ENCODE assay signal across 8 mouse cellular contexts in genomic region chr5:136186723-136187122, GRCm38 (mm10). TPM values are rescaled to one million over a fixed set of nuclear protein-coding genes. Genes with fewer than 3 reads are reported as not detected.
A peak's percentile ranks its signal among the peaks of the same experiment; 100 is the strongest.
DNase-seq lines count a peak whose midpoint lies in the region; ATAC-seq lines count a peak whose summit lies in the region.

No protein-coding gene starts in this region.

- DNase-seq in cerebellum, adult 9-11 months: peak; percentile 51
- no peak for DNase-seq in cerebellum, adult 11-12 months
- DNase-seq in 3134 (ENCODE audit: extremely low read depth, insufficient read length, low spot score): peak; percentile 25
- peak; percentile 79 for DNase-seq in T-cell, adult 2 months (ENCODE audit: low spot score)
- DNase-seq in kidney, postnatal 14 days: peak; percentile 71
- DNase-seq in midbrain, embryonic 11.5 days (ENCODE audit: low spot score, missing footprints): peak; percentile 81

- H3K4me2 ChIP-seq in midbrain, embryonic 11.5 days: no peak overlapping the region
- H3K4me2 ChIP-seq in stomach, embryonic 16.5 days (ENCODE audit: low read depth, low read length): no peak overlapping the region

- no peak overlapping the region for H3K9ac ChIP-seq in midbrain, embryonic 11.5 days (ENCODE audit: low read length)
- H3K9ac ChIP-seq in stomach, embryonic 16.5 days (ENCODE audit: low read length): no peak overlapping the region

- H3K9me3 ChIP-seq in midbrain, embryonic 11.5 days (ENCODE audit: control insufficient read depth, low read length): no peaks in the 10 kb centered on the region
- no peaks in the 10 kb centered on the region for H3K9me3 ChIP-seq in stomach, embryonic 16.5 days (replicated peaks; ENCODE audit: control insufficient read depth, low read length)

- H3K4me3 ChIP-seq in midbrain, embryonic 11.5 days (ENCODE audit: low read depth, low read length): no peak overlapping the region
- no peak overlapping the region for H3K4me3 ChIP-seq in stomach, embryonic 16.5 days (replicated peaks; ENCODE audit: low read length)

- 49% methylated on average over 4 of the region's 4 CpGs for WGBS in midbrain, embryonic 11.5 days
- 36% methylated on average over 4 of the region's 4 CpGs for WGBS in stomach, embryonic 16.5 days

- H3K4me1 ChIP-seq in midbrain, embryonic 11.5 days (ENCODE audit: control insufficient read depth, insufficient read depth, low read length): no peaks in the 10 kb centered on the region
- H3K4me1 ChIP-seq in stomach, embryonic 16.5 days (ENCODE audit: control insufficient read depth, insufficient read depth, low read length): no peaks in the 10 kb centered on the region

- no peaks in the 10 kb centered on the region for H3K27me3 ChIP-seq in midbrain, embryonic 11.5 days (ENCODE audit: control insufficient read depth, insufficient read depth, low read length)
- H3K27me3 ChIP-seq in stomach, embryonic 16.5 days (ENCODE audit: control insufficient read depth, insufficient read depth, low read length): no peaks in the 10 kb centered on the region

- peaks cover 5% of the 10 kb centered on the region for H3K36me3 ChIP-seq in midbrain, embryonic 11.5 days (ENCODE audit: control insufficient read depth, insufficient read depth, low read length)
- no peaks in the 10 kb centered on the region for H3K36me3 ChIP-seq in stomach, embryonic 16.5 days (ENCODE audit: control insufficient read depth, insufficient read depth, low read length)

- ATAC-seq in frontal cortex, adult (ENCODE audit: low TSS enrichment): 0 out of 2 replicates have a peak, but pooled peaks have one; percentile 35
- ATAC-seq in midbrain, embryonic 11.5 days (ENCODE audit: low FRiP score): no peak
- ATAC-seq in stomach, embryonic 16.5 days (ENCODE audit: insufficient read depth, low FRiP score): 0 out of 2 replicates have a peak, but pooled peaks have one; percentile 58

- H3K27ac ChIP-seq in midbrain, embryonic 11.5 days (ENCODE audit: low read depth, low read length): no peak overlapping the region
- no peak overlapping the region for H3K27ac ChIP-seq in stomach, embryonic 16.5 days (ENCODE audit: low read length)

RNA-seq across cellular contexts. Expression of gene Prkrip1, which starts 12.0 kb away (rescaled TPM):
- 74.2 and 87.6 TPM in 2 replicates for polyA plus RNA-seq in midbrain, embryonic 11.5 days (2014; fragmentation: Nextera tagmentation; extraction: Ambion mirVana)
- polyA plus RNA-seq in stomach, embryonic 16.5 days (2015; fragmentation: Nextera tagmentation; extraction: Ambion mirVana): 44.5 and 45.3 TPM in 2 replicates

RNA-seq across cellular contexts. Expression of gene Orai2, which starts 16.2 kb away (rescaled TPM):
- 7.5 and 8.5 TPM in 2 replicates for polyA plus RNA-seq in midbrain, embryonic 11.5 days (2014; fragmentation: Nextera tagmentation; extraction: Ambion mirVana)
- polyA plus RNA-seq in stomach, embryonic 16.5 days (2015; fragmentation: Nextera tagmentation; extraction: Ambion mirVana): 8.4 and 8.6 TPM in 2 replicates

RNA-seq across cellular contexts. Expression of gene Alkbh4, which starts 50.8 kb away (rescaled TPM):
- polyA plus RNA-seq in midbrain, embryonic 11.5 days (2014; fragmentation: Nextera tagmentation; extraction: Ambion mirVana): 15.7 and 18.9 TPM in 2 replicates
- polyA plus RNA-seq in stomach, embryonic 16.5 days (2015; fragmentation: Nextera tagmentation; extraction: Ambion mirVana): 15.5 and 18.0 TPM in 2 replicates

RNA-seq across cellular contexts. Expression of gene Lrwd1, which starts 50.8 kb away (rescaled TPM):
- polyA plus RNA-seq in midbrain, embryonic 11.5 days (2014; fragmentation: Nextera tagmentation; extraction: Ambion mirVana): 36.0 and 40.9 TPM in 2 replicates
- polyA plus RNA-seq in stomach, embryonic 16.5 days (2015; fragmentation: Nextera tagmentation; extraction: Ambion mirVana): 25.0 and 26.3 TPM in 2 replicates

RNA-seq across cellular contexts. Expression of gene Sh2b2, which starts 59.6 kb away (rescaled TPM):
- 8.7 and 11.8 TPM in 2 replicates for polyA plus RNA-seq in midbrain, embryonic 11.5 days (2014; fragmentation: Nextera tagmentation; extraction: Ambion mirVana)
- polyA plus RNA-seq in stomach, embryonic 16.5 days (2015; fragmentation: Nextera tagmentation; extraction: Ambion mirVana): 1.7 and 2.3 TPM in 2 replicates
